Mouse (Mus musculus): ENCODE measurements around the gene Eif2ak1. TPM values are rescaled to one million over a fixed set of nuclear protein-coding genes. Genes with fewer than 3 reads are reported as not detected.

Eif2ak1 gene
- polyA plus RNA-seq, 1 experiment from 2014 or later, result 45.2 TPM

DNA sequence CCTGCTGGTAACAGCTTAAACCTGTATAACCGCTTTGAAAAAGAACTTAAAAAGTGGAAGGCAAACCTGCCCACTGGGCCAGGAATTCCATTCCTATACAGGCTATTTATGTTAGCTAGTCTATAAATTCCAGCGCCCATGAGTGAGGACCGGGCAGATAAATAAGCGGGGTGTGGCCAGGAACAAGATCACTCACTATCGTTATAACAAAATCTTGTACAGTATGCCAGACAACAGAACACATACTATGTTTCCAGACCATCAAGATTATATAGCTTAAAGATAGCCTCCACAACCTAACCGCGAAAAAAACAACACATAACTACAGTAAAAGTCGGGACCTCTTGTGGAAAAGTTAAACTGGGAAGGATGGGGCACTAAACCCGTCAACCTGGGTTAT, 91.3 kb downstream of the Eif2ak1 start:
- Histone ChIP-seq H3K36me3 (peaks cover 52% of the 10 kb centered on the region), H3K27ac (replicated peaks) (peak overlapping the region; percentile 87), H3K4me1 (peaks cover 28% of the 10 kb centered on the region), H3K4me3 (peak overlapping the region; percentile 78), H3K27me3 (ENCODE audit: low read depth, poor library complexity, severe bottlenecking) (no peaks in the 10 kb centered on the region), H3K9me3 (replicated peaks) (no peaks in the 10 kb centered on the region)
- DNase-seq (ENCODE audit: low spot score), result no peak
- 5% methylated on average over 9 of the region's 9 CpGs for WGBS

GRCm38 (mm10) chr5:143909417-143910400, 92.1 kb downstream of the Eif2ak1 start, which contains the start of the genes Aimp2 and Pms2:
Gene Aimp2, minus strand, starts transcription at chr5:143909847.
Gene Pms2, plus strand, starts transcription at chr5:143909964.
- Histone ChIP-seq H3K4me3 (peak within 1 kb of the TSS; percentile 78), H3K36me3 (peaks cover 51% of the 10 kb centered on the region), H3K27me3 (ENCODE audit: low read depth, poor library complexity, severe bottlenecking) (no peaks in the 10 kb centered on the region), H3K27ac (replicated peaks) (peak within 1 kb of the TSS; percentile 87), H3K9me3 (replicated peaks) (no peaks in the 10 kb centered on the region), H3K4me1 (peaks cover 28% of the 10 kb centered on the region)
- WGBS, result under 1% methylated on average over 70 of the region's 70 CpGs
- DNase-seq (ENCODE audit: low spot score), result peak; percentile 97

DNA sequence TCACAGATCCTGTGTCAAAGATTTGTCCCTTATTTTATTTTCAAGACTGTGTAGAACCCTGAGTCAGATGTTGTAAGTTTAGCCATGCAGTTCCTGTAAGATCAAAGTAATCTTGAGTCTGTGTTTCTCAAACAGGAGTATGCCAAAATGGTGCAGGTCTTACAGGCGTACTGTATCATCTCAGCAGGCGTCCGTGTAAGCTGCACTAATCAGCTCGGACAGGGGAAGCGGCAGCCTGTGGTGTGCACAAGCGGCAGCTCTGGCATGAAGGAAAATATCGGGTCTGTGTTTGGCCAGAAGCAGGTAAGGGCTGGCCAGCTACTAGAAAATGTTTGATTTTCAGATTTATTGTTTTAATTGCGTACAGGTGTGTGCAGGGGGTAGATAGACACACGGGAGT, 98.6 kb downstream of the Eif2ak1 start:
- no peak overlapping the region for H3K4me3 ChIP-seq
- H3K27ac ChIP-seq (replicated peaks), result no peak overlapping the region
- H3K4me1 ChIP-seq, result peaks cover under 1% of the 10 kb centered on the region
- DNase-seq (ENCODE audit: low spot score), result no peak
- no peaks in the 10 kb centered on the region for H3K27me3 ChIP-seq (ENCODE audit: low read depth, poor library complexity, severe bottlenecking)
- H3K9me3 ChIP-seq (replicated peaks), result no peaks in the 10 kb centered on the region
- 94% methylated on average over 9 of the region's 9 CpGs for WGBS
- peaks cover 78% of the 10 kb centered on the region for H3K36me3 ChIP-seq

DNA sequence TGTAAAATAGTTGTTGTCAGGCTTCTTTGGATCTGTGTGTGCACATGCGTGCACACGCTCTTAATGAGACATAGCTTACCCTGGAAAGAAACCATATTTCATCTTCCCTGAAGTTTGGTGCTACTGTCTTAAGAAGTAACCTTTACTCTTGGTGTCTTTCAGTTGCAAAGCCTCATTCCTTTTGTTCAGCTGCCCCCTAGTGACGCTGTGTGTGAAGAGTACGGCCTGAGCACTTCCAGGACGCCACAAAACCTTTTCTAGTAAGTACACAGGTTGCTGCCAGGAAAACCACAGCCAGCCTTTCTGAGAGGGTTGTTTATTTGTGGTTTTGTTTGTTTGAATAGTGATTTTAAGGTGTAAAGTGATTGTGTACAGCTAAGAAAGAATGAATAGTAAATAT, 99.8 kb downstream of the Eif2ak1 start:
- H3K27ac ChIP-seq (replicated peaks), result no peak overlapping the region
- WGBS, result 60% methylated on average over 5 of the region's 5 CpGs
- peak; percentile 22 for DNase-seq (ENCODE audit: low spot score)
- H3K9me3 ChIP-seq (replicated peaks), result no peaks in the 10 kb centered on the region
- no peaks in the 10 kb centered on the region for H3K27me3 ChIP-seq (ENCODE audit: low read depth, poor library complexity, severe bottlenecking)
- peaks cover 89% of the 10 kb centered on the region for H3K36me3 ChIP-seq
- H3K4me3 ChIP-seq, result no peak overlapping the region
- H3K4me1 ChIP-seq, result no peaks in the 10 kb centered on the region

- Histone ChIP-seq H3K9me3 (replicated peaks) (no peaks in the 10 kb centered on the region), H3K27me3 (ENCODE audit: low read depth, poor library complexity, severe bottlenecking) (no peaks in the 10 kb centered on the region), H3K27ac (replicated peaks) (no peak overlapping the region), H3K4me1 (no peaks in the 10 kb centered on the region), H3K36me3 (peaks cover 95% of the 10 kb centered on the region), H3K4me3 (no peak overlapping the region)
- 95% methylated on average over 3 of the region's 3 CpGs for WGBS
- no peak for DNase-seq (ENCODE audit: low spot score)
Measured at GRCm38 (mm10) chr5:143918120-143918519, 100.5 kb downstream of the Eif2ak1 start.

GRCm38 (mm10) chr5:143924781-143925452, 107.3 kb downstream of the Eif2ak1 start:
- peaks cover 97% of the 10 kb centered on the region for H3K36me3 ChIP-seq
- H3K27ac ChIP-seq (replicated peaks), result no peak overlapping the region
- H3K27me3 ChIP-seq (ENCODE audit: low read depth, poor library complexity, severe bottlenecking), result no peaks in the 10 kb centered on the region
- no peaks in the 10 kb centered on the region for H3K4me1 ChIP-seq
- no peak overlapping the region for H3K4me3 ChIP-seq
- no peak for DNase-seq (ENCODE audit: low spot score)
- no peaks in the 10 kb centered on the region for H3K9me3 ChIP-seq (replicated peaks)
- 91% methylated on average over 6 of the region's 6 CpGs for whole genome bisulfite sequencing

DNA sequence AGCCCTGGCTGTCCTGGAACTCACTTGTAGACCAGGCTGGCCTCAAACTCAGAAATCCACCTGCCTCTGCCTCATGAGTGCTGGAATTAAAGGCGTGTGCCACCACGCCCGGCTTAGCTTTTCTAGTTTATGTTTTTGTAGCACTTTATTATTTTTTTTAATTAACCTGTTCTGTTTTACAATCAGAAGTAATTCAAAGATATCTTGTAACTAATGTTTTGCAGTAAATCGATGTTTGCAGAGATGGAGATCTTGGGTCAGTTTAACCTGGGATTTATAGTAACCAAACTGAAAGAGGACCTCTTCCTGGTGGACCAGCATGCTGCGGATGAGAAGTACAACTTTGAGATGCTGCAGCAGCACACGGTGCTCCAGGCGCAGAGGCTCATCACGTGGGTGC, 110.3 kb downstream of the Eif2ak1 start, which contains the start of gene Gm42421:
Gene Gm42421 (plus strand): TSS at position 301 of the 400 bp plus-strand sequence.
- H3K27me3 ChIP-seq (ENCODE audit: low read depth, poor library complexity, severe bottlenecking), result no peaks in the 10 kb centered on the region
- H3K4me3 ChIP-seq, result no peak within 1 kb of the TSS
- no peak within 1 kb of the TSS for H3K27ac ChIP-seq (replicated peaks)
- H3K36me3 ChIP-seq, result peaks cover 96% of the 10 kb centered on the region
- DNase-seq (ENCODE audit: low spot score), result no peak
- H3K9me3 ChIP-seq (replicated peaks), result no peaks in the 10 kb centered on the region
- peaks cover 9% of the 10 kb centered on the region for H3K4me1 ChIP-seq
- 94% methylated on average over 8 of the region's 8 CpGs for WGBS

DNA sequence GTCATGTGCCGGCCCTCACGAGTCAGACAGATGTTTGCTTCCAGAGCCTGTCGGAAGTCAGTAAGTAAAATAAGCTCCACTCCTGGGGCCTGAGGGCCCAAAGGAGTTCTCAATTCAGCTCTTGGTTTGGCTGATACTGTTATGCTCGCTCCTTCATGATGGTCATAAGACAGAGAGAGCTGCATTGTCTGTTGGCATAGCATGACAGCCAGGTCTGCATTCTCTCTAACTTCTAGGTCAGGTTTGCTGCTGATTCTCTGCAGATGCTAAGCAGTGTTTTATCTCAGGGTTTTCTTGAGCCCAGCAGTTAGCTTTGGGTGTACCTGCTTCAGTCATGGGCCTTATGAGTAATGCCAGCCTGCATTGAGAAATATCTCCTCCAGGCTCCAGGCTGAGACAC, 111.7 kb downstream of the Eif2ak1 start:
- peaks cover 82% of the 10 kb centered on the region for H3K36me3 ChIP-seq
- H3K4me1 ChIP-seq, result peaks cover 11% of the 10 kb centered on the region
- H3K27me3 ChIP-seq (ENCODE audit: low read depth, poor library complexity, severe bottlenecking), result no peaks in the 10 kb centered on the region
- 93% methylated on average over 4 of the region's 4 CpGs for WGBS
- H3K27ac ChIP-seq (replicated peaks), result no peak overlapping the region
- no peak overlapping the region for H3K4me3 ChIP-seq
- H3K9me3 ChIP-seq (replicated peaks), result no peaks in the 10 kb centered on the region
- no peak for DNase-seq (ENCODE audit: low spot score)

DNA sequence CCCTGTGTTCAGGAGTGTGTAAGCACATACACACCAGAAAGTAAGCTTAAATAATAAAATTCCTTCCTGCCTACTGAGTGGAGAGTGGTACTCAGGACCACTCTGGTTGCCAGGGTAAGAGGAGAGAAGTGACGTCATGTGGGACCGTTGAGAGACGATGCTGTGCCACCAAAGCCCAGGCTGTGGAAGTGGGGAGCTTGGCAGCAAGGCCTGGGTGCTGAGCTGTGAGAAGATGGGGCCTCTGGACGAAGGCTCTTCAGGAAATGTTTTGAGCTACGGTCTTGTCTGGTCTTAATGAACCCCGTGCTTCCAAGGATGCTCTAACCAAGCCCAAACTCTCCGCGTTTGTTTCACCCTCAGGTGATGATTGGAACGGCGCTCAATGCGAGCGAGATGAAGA, 113.1 kb downstream of the Eif2ak1 start:
- Histone ChIP-seq H3K9me3 (replicated peaks) (no peaks in the 10 kb centered on the region), H3K4me3 (no peak overlapping the region), H3K27me3 (ENCODE audit: low read depth, poor library complexity, severe bottlenecking) (no peaks in the 10 kb centered on the region), H3K4me1 (peaks cover 11% of the 10 kb centered on the region), H3K36me3 (peaks cover 68% of the 10 kb centered on the region), H3K27ac (replicated peaks) (no peak overlapping the region)
- WGBS, result 94% methylated on average over 12 of the region's 12 CpGs
- no peak for DNase-seq (ENCODE audit: low spot score)

DNA sequence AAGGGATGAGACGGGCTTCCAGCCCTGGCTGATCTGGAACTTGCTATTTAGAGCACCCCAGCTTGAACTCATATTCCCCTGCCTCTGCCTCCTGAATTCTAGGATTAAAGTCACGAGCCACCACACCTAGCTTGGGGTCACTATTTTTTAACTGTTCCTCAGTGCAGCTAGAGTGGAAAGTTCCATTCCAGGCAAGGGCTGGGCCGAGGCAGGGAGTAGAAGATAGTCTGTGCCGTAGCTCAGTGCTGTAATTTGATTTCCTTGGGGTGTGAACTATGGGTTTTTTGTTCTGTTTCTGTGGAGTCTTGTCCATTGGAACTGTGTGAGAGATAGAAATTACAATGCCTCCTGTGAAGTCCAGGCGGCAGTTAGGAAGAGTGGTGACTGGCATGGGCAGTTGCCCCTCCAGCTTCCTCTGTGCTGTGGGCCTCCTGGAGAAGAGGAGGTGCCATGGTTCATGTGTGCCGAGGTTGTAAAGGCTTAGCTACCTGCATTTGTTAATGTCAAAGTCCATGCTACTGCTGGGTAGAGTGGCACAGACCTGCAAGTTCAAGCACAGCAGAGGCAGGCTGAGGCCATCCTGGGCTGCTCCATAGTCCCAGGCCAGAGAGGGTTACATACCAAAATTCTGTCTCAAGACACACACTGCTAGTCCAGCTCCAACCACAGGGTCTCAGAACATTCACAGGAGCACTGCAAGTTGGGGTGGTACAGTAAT, 114.4 kb downstream of the Eif2ak1 start:
- WGBS, result 87% methylated on average over 6 of the region's 6 CpGs
- H3K36me3 ChIP-seq, result peaks cover 55% of the 10 kb centered on the region
- DNase-seq (ENCODE audit: low spot score), result no peak

GRCm38 (mm10) chr5:143932831-143933230, 115.2 kb downstream of the Eif2ak1 start, which contains the start of gene Rsph10b:
Gene Rsph10b, plus strand, starts transcription at chr5:143933035.
- peak within 1 kb of the TSS; percentile 32 for H3K4me3 ChIP-seq
- no peaks in the 10 kb centered on the region for H3K27me3 ChIP-seq (ENCODE audit: low read depth, poor library complexity, severe bottlenecking)
- no peaks in the 10 kb centered on the region for H3K9me3 ChIP-seq (replicated peaks)
- 19% methylated on average over 8 of the region's 8 CpGs for WGBS
- peaks cover 11% of the 10 kb centered on the region for H3K4me1 ChIP-seq
- H3K36me3 ChIP-seq, result peaks cover 47% of the 10 kb centered on the region
- peak; percentile 41 for DNase-seq (ENCODE audit: low spot score)
- H3K27ac ChIP-seq (replicated peaks), result no peak within 1 kb of the TSS; the same call in 1 of the 2 replicates

More for the DNA sequence above, 114.4 kb downstream of the Eif2ak1 start:
- Histone ChIP-seq H3K9me3 (replicated peaks) (no peaks in the 10 kb centered on the region), H3K4me1 (peaks cover 11% of the 10 kb centered on the region), H3K27ac (replicated peaks) (no peak overlapping the region), H3K4me3 (no peak overlapping the region), H3K27me3 (ENCODE audit: low read depth, poor library complexity, severe bottlenecking) (no peaks in the 10 kb centered on the region)

DNA sequence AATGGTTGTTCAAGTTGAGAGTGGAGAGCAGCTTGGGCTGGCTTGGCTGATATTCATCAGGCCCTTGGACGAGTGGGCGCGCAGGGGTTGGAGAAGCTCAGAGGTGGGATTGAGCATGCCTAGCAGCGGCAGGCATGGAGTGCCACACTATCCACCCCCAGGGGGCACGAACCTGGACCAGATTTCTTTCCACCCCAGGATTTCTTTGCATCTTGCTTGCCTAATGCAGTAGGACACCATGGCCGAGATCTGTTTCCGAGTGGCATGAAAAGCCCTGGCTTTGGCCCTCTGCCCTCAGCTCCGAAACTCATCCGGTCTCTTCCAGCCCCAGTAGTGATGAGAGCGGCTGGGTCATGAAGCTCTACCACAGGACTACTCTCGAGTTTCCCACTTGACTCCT, 115.8 kb downstream of the Eif2ak1 start:
- H3K27ac ChIP-seq (replicated peaks), result no peak overlapping the region
- peaks cover 11% of the 10 kb centered on the region for H3K4me1 ChIP-seq
- H3K9me3 ChIP-seq (replicated peaks), result no peaks in the 10 kb centered on the region
- no peak overlapping the region for H3K4me3 ChIP-seq
- H3K27me3 ChIP-seq (ENCODE audit: low read depth, poor library complexity, severe bottlenecking), result no peaks in the 10 kb centered on the region
- DNase-seq (ENCODE audit: low spot score), result no peak
- WGBS, result 89% methylated on average over 11 of the region's 11 CpGs
- H3K36me3 ChIP-seq, result peaks cover 41% of the 10 kb centered on the region

All from midbrain, embryonic 10.5 days (tissue).